Mouse (Mus musculus) layer of hippocampus, adult 11-12 months (tissue): ENCODE measurements at regions not wholly inside any gene's neighbourhood (a gene's known extent, or its start where the extent isn't known, plus 50 kb on each side); places are given as distances from the start of the nearest gene placed in this dataset.

Source experiments
- DNase-seq: peaks from one replicate; pipeline ENCODE4 v3.0.0; 2022; ENCODE audit warnings: low spot score

- DNase-seq = no peak
Measured at GRCm38 (mm10) chr1:64361959-64362638, 170.3 kb upstream of the Creb1 start.

DNA sequence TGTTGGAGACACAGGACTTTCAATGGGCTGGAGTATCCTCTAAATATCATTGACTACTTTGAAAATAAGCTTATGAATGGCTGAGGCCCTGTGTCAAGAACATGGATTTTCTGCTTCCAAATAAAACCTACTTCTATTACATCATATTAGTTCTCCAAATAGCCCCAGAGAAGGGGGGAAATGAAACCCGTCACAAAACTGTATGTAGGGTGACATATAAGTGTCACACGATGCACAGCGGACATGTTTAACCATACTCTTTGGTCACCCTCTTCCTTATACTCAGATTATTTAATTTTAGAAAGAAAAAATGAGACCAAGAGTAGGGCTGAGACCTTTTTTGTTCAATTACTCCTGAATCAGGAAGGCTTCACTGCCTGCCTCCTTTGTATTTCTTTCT is 189.2 kb upstream of the Creb1 start:
- no peak for DNase-seq

DNA sequence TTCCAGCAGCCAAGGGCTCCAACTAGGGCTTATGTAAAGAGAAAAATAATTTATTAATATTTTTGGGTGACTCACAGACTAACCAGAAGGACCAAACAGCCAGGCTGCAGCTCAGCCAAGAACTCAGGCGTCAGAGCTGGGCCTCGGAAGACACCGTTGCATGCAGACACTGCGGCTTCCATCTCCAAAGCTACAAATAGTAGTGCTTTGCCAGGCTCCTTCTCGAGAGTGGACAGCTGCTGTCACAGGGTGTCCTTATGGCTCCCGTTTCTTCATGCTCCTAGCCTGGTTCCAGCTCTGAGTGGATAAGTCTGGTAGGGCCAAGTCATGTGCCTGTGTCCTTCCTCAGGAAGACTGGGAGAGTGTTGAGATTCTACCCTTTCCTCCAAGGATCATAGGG is 190.8 kb upstream of the Creb1 start:
- peak; percentile 46 for DNase-seq

DNA sequence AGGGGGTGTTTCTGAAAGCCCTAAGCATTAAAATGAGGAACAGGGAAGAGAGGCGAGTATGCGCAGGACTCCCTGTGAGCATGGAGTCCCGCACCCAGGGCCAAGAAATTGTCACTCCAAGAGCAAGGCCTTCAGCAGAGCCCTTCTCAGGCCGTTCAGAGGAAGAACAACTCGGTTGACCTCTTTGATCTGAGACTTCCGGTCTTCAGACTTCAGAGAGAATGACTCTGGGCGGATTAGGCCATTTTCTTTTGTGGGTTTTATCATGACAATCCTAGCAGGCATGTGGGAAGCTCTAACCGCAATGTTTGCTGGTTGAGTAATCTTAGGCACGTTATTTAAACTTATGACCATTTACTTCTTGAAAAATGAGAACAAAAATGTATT is 193.9 kb upstream of the Creb1 start:
- DNase-seq = no peak

- no peak for DNase-seq
Measured at GRCm38 (mm10) chr1:64337619-64338574, 194.5 kb upstream of the Creb1 start.

- DNase-seq = no peak
Measured at GRCm38 (mm10) chr1:64331566-64331965, 200.9 kb upstream of the Creb1 start.

- DNase-seq = no peak
Measured at GRCm38 (mm10) chr1:64330721-64331120, 201.7 kb upstream of the Creb1 start.

DNA sequence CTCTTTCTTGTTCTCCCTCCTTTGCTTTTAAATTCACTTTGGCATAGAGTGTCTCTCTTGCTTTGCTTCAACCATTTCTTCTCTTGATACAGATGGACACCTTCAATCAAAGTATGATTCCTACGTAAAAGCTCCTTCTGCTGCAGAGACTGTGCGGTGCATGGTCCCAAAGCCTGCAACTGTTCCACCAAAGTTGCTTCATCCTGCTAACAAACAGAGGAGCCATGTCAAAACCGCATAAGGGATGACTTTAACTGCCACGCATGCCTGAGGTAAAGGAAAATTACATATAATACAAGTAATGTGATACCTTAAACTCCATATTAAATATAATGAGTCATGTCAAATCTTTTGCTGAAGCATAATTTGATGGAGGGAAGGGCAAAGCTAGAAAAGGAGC is 200.1 kb upstream of the Klf7 start:
- no peak for DNase-seq

- DNase-seq = no peak
Measured at GRCm38 (mm10) chr1:64319155-64319582, 197.1 kb upstream of the Klf7 start.

- no peak for DNase-seq
Measured at GRCm38 (mm10) chr1:64318440-64319154, 196.5 kb upstream of the Klf7 start.

DNA sequence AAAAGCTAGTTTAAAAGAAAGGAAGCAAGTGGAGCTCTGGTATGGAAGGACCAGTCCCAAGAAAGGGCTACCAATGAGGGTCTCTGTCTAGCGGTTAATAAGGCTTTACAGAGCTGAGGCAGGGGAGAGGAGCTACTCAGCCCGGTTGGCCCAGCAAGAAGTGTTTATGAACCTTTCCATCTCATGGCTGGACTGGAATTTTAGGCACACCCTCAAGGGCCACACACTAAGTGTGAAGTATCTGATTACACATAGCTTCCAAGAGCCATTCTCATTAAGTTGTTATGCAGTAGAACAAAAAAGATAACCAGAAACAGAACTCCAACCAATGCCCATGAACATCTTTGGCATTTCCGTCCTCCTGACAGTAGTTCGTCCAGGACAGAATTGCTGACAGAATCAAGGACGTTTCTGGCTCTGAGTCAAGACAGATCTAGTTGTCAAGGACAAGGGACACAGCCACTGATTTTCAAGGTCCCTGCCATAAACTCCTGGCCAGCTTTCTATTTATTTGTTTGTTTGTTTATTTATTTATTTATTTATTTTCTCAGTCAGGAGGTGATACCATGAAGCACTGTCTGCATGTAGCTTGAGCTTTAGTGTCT is 195.1 kb upstream of the Klf7 start:
- DNase-seq = no peak

GRCm38 (mm10) chr1:64311371-64311770 is 189.3 kb upstream of the Klf7 start:
- no peak for DNase-seq

- DNase-seq = no peak
Measured at GRCm38 (mm10) chr1:64308560-64308959, 186.5 kb upstream of the Klf7 start.

GRCm38 (mm10) chr1:64308088-64308487 is 186.0 kb upstream of the Klf7 start:
- DNase-seq = no peak

GRCm38 (mm10) chr1:64305427-64306213 is 183.5 kb upstream of the Klf7 start:
- peak; percentile 51 for DNase-seq

DNA sequence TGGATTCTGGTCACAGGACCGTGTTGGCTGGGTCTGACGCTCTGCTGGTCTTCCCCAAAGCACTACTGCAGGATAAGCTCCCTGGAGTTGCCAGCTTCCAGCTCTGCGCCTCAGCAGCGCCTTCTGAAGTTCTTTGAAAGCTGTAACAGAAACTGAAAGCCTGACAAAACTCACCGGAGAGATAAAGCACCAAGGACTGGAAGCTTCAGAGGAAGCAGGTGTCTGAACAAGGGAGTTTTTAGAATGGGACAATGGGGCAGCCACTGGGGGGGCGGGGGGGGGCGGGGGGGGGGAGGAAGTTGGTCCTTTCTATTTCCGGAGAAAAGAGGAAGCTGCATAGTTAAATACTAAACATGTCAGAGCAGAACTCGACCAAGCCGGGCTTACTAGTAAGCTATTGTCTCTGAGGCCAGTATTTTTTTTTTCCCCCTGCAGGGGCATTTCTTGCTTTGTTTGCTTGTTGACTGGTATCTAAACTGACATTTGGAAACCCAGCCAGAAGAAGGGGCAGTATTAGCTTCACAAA is 180.8 kb upstream of the Klf7 start:
- DNase-seq = peak; percentile 62

- DNase-seq = no peak
Measured at GRCm38 (mm10) chr1:64301530-64302061, 179.5 kb upstream of the Klf7 start.

- DNase-seq = no peak
Measured at GRCm38 (mm10) chr1:64300951-64301529, 179.0 kb upstream of the Klf7 start.

DNA sequence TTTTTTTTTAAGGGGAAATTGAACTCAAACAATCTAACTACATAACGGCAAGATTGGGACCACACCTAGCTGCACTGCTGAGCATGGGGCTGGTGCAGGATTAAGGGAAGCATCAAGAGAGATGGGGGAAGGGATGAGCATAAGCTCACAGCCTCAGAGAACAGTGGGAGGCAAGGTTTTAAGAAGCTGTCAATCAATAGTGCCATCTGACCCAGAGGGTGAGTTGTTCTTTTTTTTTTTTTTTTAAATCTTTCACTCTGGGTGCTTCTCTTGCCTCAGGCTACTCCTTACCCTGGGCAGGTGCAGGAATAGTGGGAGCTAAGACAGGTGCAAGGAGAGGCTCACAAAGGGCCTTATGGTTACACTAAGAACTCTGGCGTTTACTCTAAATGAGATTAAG is 176.9 kb upstream of the Klf7 start:
- DNase-seq = no peak

GRCm38 (mm10) chr1:64298188-64298587 is 176.1 kb upstream of the Klf7 start:
- DNase-seq = no peak
